Mouse (Mus musculus): ENCODE results near the gene Foxj3. TPM values are rescaled to one million over a fixed set of nuclear protein-coding genes. Genes with fewer than 3 reads are reported as not detected.
A peak's percentile ranks its signal among the peaks of the same experiment; 100 is the strongest.

Gene Foxj3
- polyA plus RNA-seq, 1 experiment, result 48.6 TPM

DNA sequence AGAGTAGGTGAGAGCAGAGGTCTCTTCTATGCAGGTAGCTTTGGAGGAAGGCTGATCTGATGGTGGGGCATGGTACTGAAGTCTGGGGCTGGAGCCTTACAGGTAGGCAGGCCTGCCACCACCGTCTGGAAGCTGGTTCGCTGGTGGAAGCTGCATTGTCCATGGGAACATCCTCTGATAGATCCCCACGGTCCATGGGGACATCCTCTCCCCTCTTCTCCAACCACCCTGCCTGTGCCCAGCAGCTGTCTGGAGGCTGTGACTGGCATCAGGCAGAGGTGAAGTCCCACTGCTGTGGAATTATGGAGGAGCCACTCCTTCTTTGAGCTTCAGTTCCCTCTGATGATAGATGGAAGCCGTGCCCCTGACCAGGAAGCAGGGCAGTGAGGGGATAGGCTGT lies 131.8 kb downstream of the Foxj3 start:
- TF ChIP-seq CTCF (IDR thresholded peaks at IDR 0.05; ENCODE audit: borderline replicate concordance, insufficient read depth, low read length) (no peak), POLR2A (IDR thresholded peaks at IDR 0.05; ENCODE audit: low read depth, low read length) (no peak)
- H3K27ac ChIP-seq (ENCODE audit: insufficient read depth, low read length), result no peak overlapping the region
- H3K4me1 ChIP-seq (ENCODE audit: control insufficient read depth, insufficient read depth, low read length), result no peaks in the 10 kb centered on the region; the same call in 1 of the 2 replicates
- H3K4me3 ChIP-seq (ENCODE audit: insufficient read depth, low read length), result no peak overlapping the region

DNA sequence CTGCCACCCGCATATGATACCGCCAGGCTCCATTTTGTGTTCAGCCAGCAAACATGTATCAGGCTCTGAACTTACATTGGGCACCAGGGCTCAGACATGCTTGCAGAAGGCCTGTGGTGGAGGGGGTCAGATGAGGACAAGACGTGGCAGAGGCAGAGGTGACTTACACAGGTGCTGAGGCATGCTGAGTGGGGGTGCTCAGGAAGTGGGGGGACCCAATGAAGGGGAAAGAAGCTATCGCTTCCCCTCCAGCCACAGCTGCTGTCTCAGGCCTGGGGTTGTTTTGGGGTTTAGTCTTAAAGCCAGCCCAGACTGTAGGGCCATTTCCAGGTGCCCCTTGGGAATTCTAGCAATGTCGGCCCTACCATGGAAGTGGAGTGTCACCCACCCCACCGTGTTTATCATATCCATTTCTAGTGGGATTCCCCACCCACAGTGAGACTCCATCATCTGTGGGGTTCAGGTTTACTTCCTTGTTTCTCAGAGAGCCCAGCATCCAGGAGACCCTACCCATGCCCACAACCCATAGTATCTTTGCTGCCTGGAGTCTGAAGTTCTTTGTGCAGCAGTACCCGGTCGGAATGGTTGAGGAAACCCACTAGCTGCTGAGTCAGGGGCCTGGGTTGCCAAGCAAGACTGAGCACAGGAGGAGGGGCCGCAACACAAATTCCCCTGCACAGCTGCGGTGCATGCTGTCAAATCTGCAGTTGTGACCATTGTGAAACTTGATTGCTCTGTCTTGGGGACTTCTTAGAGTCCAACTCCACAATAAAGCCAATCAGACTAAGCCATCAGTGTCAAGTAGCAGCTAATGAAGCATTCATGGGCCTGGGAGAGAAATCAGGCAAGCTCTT lies 132.8 kb downstream of the Foxj3 start:
- H3K4me3 ChIP-seq (ENCODE audit: insufficient read depth, low read length), result no peak overlapping the region
- no peaks in the 10 kb centered on the region; the same call in 1 of the 2 replicates for H3K4me1 ChIP-seq (ENCODE audit: control insufficient read depth, insufficient read depth, low read length)
- TF ChIP-seq CTCF (IDR thresholded peaks at IDR 0.05; ENCODE audit: borderline replicate concordance, insufficient read depth, low read length) (no peak), POLR2A (IDR thresholded peaks at IDR 0.05; ENCODE audit: low read depth, low read length) (no peak)
- no peak overlapping the region for H3K27ac ChIP-seq (ENCODE audit: insufficient read depth, low read length)

DNA sequence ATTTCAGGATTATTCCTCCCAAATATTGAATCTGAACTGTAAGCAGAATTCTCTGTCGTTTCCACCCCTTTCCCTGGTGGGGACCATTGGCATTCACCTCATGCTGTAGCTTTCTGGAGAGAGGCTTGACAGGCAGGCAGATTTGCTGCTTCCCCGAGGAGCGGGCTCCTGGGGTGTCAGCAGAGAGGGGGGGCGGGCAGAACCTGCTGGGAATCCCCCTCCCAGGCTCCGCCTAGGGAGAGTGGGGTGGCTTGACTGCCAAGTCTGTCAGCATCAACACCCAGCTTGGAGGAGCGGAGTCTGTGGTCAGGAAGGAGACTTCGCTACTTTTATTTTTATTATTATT lies 133.4 kb downstream of the Foxj3 start:
- no peak for TF ChIP-seq CTCF (IDR thresholded peaks at IDR 0.05; ENCODE audit: borderline replicate concordance, insufficient read depth, low read length)
- no peaks in the 10 kb centered on the region; the same call in 1 of the 2 replicates for H3K4me1 ChIP-seq (ENCODE audit: control insufficient read depth, insufficient read depth, low read length)
- H3K27ac ChIP-seq (ENCODE audit: insufficient read depth, low read length), result no peak overlapping the region
- no peak overlapping the region for H3K4me3 ChIP-seq (ENCODE audit: insufficient read depth, low read length)

DNA sequence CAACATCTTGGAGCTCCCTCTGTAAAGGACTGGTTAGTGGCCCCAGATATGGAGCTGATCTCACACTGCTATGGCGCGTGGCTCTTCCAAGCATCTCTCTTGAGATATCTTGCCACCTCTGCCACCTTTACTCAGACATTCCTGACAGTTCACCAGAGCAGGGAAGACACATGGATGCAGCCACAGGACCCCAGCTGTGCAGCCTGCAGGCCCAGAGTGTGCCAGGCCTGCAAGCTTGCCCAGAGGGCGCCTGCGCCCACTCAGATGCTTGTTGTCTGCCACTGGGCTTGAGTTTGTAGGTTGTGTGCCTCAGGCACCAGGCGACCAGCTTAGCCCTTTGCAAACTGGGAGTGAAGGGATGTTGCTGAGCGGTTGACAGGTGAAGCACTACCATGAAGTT lies 133.9 kb downstream of the Foxj3 start:
- no peak overlapping the region for H3K4me3 ChIP-seq (ENCODE audit: insufficient read depth, low read length)
- TF ChIP-seq POLR2A (IDR thresholded peaks at IDR 0.05; ENCODE audit: low read depth, low read length), result no peak
- no peak for TF ChIP-seq CTCF (IDR thresholded peaks at IDR 0.05; ENCODE audit: borderline replicate concordance, insufficient read depth, low read length)
- no peaks in the 10 kb centered on the region; the same call in 1 of the 2 replicates for H3K4me1 ChIP-seq (ENCODE audit: control insufficient read depth, insufficient read depth, low read length)
- no peak overlapping the region for H3K27ac ChIP-seq (ENCODE audit: insufficient read depth, low read length)

DNA sequence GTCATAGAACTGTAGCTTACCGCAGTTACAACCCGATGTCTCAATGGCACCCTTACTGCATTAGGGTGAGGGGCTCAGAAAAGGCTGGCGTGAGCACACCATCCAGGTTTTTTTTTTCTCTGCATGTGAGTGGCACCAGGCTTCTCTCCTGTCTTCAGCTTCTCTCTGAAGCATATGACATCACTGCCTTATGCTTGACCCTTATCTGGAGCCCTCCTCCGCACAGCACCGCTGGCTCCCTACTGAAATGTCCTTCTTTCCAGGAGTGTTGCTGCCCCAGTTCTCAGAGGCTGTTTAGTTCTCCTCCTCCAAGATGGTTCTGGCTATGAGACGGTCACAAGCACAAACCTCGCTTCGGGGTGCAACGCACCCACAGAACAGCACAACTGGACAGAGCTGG lies 134.4 kb downstream of the Foxj3 start:
- Histone ChIP-seq H3K4me1 (ENCODE audit: control insufficient read depth, insufficient read depth, low read length) (no peaks in the 10 kb centered on the region; the same call in 1 of the 2 replicates), H3K4me3 (ENCODE audit: insufficient read depth, low read length) (no peak overlapping the region), H3K27ac (ENCODE audit: insufficient read depth, low read length) (no peak overlapping the region)
- TF ChIP-seq CTCF (IDR thresholded peaks at IDR 0.05; ENCODE audit: borderline replicate concordance, insufficient read depth, low read length), result no peak
- no peak for TF ChIP-seq POLR2A (IDR thresholded peaks at IDR 0.05; ENCODE audit: low read depth, low read length)

DNA sequence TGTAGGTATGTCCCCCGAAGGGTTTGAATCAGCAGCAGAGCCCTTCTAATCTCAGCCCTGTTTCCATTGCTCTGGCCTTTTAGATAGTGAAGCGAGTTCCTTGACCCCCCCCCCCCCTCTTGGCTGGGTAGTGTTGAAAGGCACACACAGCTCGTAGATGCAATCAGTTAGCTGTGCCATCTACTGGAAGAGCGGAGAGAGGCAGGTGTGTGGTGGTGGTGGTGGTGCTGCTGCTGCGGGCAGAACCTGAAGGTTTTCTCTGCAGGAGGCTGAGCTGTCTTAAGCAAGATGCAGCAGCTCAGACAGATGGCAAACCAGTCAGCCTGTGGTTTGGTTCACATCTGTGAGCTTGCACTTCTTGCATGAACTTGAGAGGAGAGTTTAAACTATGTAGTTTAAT lies 135.9 kb downstream of the Foxj3 start:
- no peak overlapping the region for H3K27ac ChIP-seq (ENCODE audit: insufficient read depth, low read length)
- no peaks in the 10 kb centered on the region; the same call in 1 of the 2 replicates for H3K4me1 ChIP-seq (ENCODE audit: control insufficient read depth, insufficient read depth, low read length)
- no peak overlapping the region for H3K4me3 ChIP-seq (ENCODE audit: insufficient read depth, low read length)
- TF ChIP-seq CTCF (IDR thresholded peaks at IDR 0.05; ENCODE audit: borderline replicate concordance, insufficient read depth, low read length), result peak; percentile 38; the same call in 1 of the 2 replicates
- no peak for TF ChIP-seq POLR2A (IDR thresholded peaks at IDR 0.05; ENCODE audit: low read depth, low read length)

Other genes with a start within 250 kb of the Foxj3 start
- 867 and 936 TPM in 2 replicates for gene Ybx1, start 242.4 kb upstream of the Foxj3 start, polyA plus RNA-seq (2011; ENCODE audit: insufficient read length, low read depth, missing spikeins)
- 46.0 and 48.4 TPM in 2 replicates for gene Ppih, start 216.5 kb upstream of the Foxj3 start, polyA plus RNA-seq (2011; ENCODE audit: insufficient read length, low read depth, missing spikeins)
- gene Ccdc30, start 121.5 kb upstream of the Foxj3 start, polyA plus RNA-seq (2011; ENCODE audit: insufficient read length, low read depth, missing spikeins), result 1.3 and 2.0 TPM in 2 replicates
- 8.9 and 10.5 TPM in 2 replicates for gene Ppcs, start 114.6 kb upstream of the Foxj3 start, polyA plus RNA-seq (2011; ENCODE audit: insufficient read length, low read depth, missing spikeins)
- gene Zmynd12, start 114.2 kb upstream of the Foxj3 start, polyA plus RNA-seq (2011; ENCODE audit: insufficient read length, low read depth, missing spikeins), result not detected in 2 replicates
- not detected in 2 replicates for gene Rimkla, start 44.4 kb upstream of the Foxj3 start, polyA plus RNA-seq (2011; ENCODE audit: insufficient read length, low read depth, missing spikeins)
- 3.5 and 4.9 TPM in 2 replicates for gene Frg2f1, start 2.5 kb downstream of the Foxj3 start, polyA plus RNA-seq (2011; ENCODE audit: insufficient read length, low read depth, missing spikeins)
- not detected in 2 replicates for gene Guca2a, start 100.7 kb downstream of the Foxj3 start, polyA plus RNA-seq (2011; ENCODE audit: insufficient read length, low read depth, missing spikeins)
- not detected in 2 replicates for gene Guca2b, start 122.0 kb downstream of the Foxj3 start, polyA plus RNA-seq (2011; ENCODE audit: insufficient read length, low read depth, missing spikeins)
- 2.9 and 3.8 TPM in 2 replicates for gene Hivep3, start 196.8 kb downstream of the Foxj3 start, polyA plus RNA-seq (2011; ENCODE audit: insufficient read length, low read depth, missing spikeins)